Mouse (Mus musculus) pancreas, adult 10 weeks (tissue): ENCODE results near the gene Lif. TPM values are rescaled to one million over a fixed set of nuclear protein-coding genes. Genes with fewer than 3 reads are reported as not detected.

Source experiments
- polyA plus RNA-seq: library from polyadenylated mRNA; stranded (reverse); fragments of 350-450 nt; fragmentation: Illumina TruSeq; extraction: RNeasy Lipid Tissue Mini Kit (QIAGEN cat#74804); gene quantifications from one replicate; pipeline ENCODE4 v1.2.3, GENCODE M21; 2015; ENCODE audit warnings: low read depth, low replicate concordance; ENCODE audit not compliant: insufficient read depth

The Lif gene
- 0.41 TPM for polyA plus RNA-seq

GRCm38 (mm10) chr11:4256846-4257607 is at the start of gene Lif:
Lif (plus strand) TSS chr11:4257557.

GRCm38 (mm10) chr11:4217914-4218629 is 39.3 kb upstream of the Lif start, which contains the start of gene Castor1:
Castor1 (plus strand) TSS chr11:4218225.

GRCm38 (mm10) chr11:4235665-4236545 is 21.5 kb upstream of the Lif start, which contains the start of gene Osm:
Osm (plus strand) TSS chr11:4236420.

Other genes starting within 250 kb of the Lif start
- gene Sec14l4, start 226.1 kb upstream of the Lif start, polyA plus RNA-seq: 2.7 TPM
- not detected for gene Sec14l3, start 192.7 kb upstream of the Lif start, polyA plus RNA-seq
- gene Mtfp1, start 162.1 kb upstream of the Lif start, polyA plus RNA-seq: 2.8 TPM
- gene Sec14l2, start 134.1 kb upstream of the Lif start, polyA plus RNA-seq: 0.92 TPM
- gene Rnf215, start 122.4 kb upstream of the Lif start, polyA plus RNA-seq: 11.9 TPM
- gene Ccdc157, start 97.3 kb upstream of the Lif start, polyA plus RNA-seq: 5.4 TPM
- 7.4 TPM for gene Sf3a1, start 97.2 kb upstream of the Lif start, polyA plus RNA-seq
- 12.5 TPM for gene Tbc1d10a, start 70.8 kb upstream of the Lif start, polyA plus RNA-seq
- 1.9 TPM for gene Castor1, start 39.3 kb upstream of the Lif start, polyA plus RNA-seq
- not detected for gene Osm, start 21.1 kb upstream of the Lif start, polyA plus RNA-seq
- not detected for gene Hormad2, start 183.5 kb downstream of the Lif start, polyA plus RNA-seq